ENCODE assay signal across 14 mouse cellular contexts in genomic region chr9:29202196-29202595, GRCm38 (mm10).
A peak's percentile ranks its signal among the peaks of the same experiment; 100 is the strongest.
DNase-seq lines count a peak whose midpoint lies in the region; ATAC-seq lines count a peak whose summit lies in the region.
"Had no signal": no experiment of that assay in that cellular context is flagged by ENCODE, and none has a peak within 500 bp of the region (broad histone marks: within the 10 kb centered on the region; RNA-seq: fewer than 3 reads in every experiment).

No protein-coding gene starts in this region.

- peaks cover 30% of the 10 kb centered on the region for H3K4me1 ChIP-seq in heart, embryonic 10.5 days
- peaks cover 10% of the 10 kb centered on the region; the same call in 1 of the 2 replicates for H3K4me1 ChIP-seq in midbrain, embryonic 14.5 days (ENCODE audit: control insufficient read depth, insufficient read depth, low read length)
- peaks cover 21% of the 10 kb centered on the region for H3K4me1 ChIP-seq in midbrain, embryonic 15.5 days
- H3K4me1 ChIP-seq: embryonic facial prominence, embryonic 15.5 days had no signal

- H3K9me3 ChIP-seq in heart, embryonic 10.5 days: no peaks in the 10 kb centered on the region
- no peaks in the 10 kb centered on the region for H3K9me3 ChIP-seq in midbrain, embryonic 14.5 days (ENCODE audit: control insufficient read depth, low read length)
- H3K9me3 ChIP-seq in midbrain, embryonic 15.5 days: no peaks in the 10 kb centered on the region
- H3K9me3 ChIP-seq: embryonic facial prominence, embryonic 15.5 days; limb, embryonic 12.5 days had no signal

- ATAC-seq in midbrain, embryonic 14.5 days (ENCODE audit: low FRiP score, low TSS enrichment): no peak
- no peak for ATAC-seq in midbrain, embryonic 15.5 days (replicated peaks)
- ATAC-seq: activated CD4-positive, CD25-positive, alpha-beta regulatory T cell, adult 4 months; lung, postnatal 0 days had no signal

- WGBS in heart, embryonic 10.5 days: 36% methylated on average over 2 of the region's 2 CpGs
- WGBS in midbrain, embryonic 14.5 days: 28% methylated on average over 2 of the region's 2 CpGs
- 21% methylated on average over 2 of the region's 2 CpGs for WGBS in midbrain, embryonic 15.5 days

- no peaks in the 10 kb centered on the region for H3K27me3 ChIP-seq in heart, embryonic 10.5 days (ENCODE audit: insufficient read depth, poor library complexity, severe bottlenecking)
- H3K27me3 ChIP-seq in midbrain, embryonic 14.5 days (ENCODE audit: control insufficient read depth, insufficient read depth, low read length): no peaks in the 10 kb centered on the region
- no peaks in the 10 kb centered on the region for H3K27me3 ChIP-seq in midbrain, embryonic 15.5 days (replicated peaks)
- H3K27me3 ChIP-seq: embryonic facial prominence, embryonic 15.5 days had no signal

- no peak overlapping the region for H3K4me2 ChIP-seq in midbrain, embryonic 14.5 days (ENCODE audit: low read length)
- H3K4me2 ChIP-seq in midbrain, embryonic 15.5 days: no peak overlapping the region
- H3K4me2 ChIP-seq: embryonic facial prominence, embryonic 15.5 days had no signal

- no peak overlapping the region for H3K9ac ChIP-seq in midbrain, embryonic 14.5 days (replicated peaks; ENCODE audit: low read length)
- H3K9ac ChIP-seq in midbrain, embryonic 15.5 days: no peak overlapping the region
- H3K9ac ChIP-seq: embryonic facial prominence, embryonic 15.5 days; limb, embryonic 12.5 days had no signal

- no peak overlapping the region for H3K4me3 ChIP-seq in heart, embryonic 10.5 days
- no peak overlapping the region for H3K4me3 ChIP-seq in midbrain, embryonic 14.5 days (replicated peaks; ENCODE audit: low read depth, low read length)
- no peak overlapping the region for H3K4me3 ChIP-seq in midbrain, embryonic 15.5 days
- H3K4me3 ChIP-seq: embryonic facial prominence, embryonic 15.5 days; limb, embryonic 12.5 days had no signal

- DNase-seq in adrenal gland, postnatal 10 days: peak; percentile 18
- DNase-seq in adrenal gland, postnatal 14 days: no peak
- DNase-seq in heart, embryonic 10.5 days (ENCODE audit: low spot score): no peak
- DNase-seq in heart, adult 8-10 months (ENCODE audit: low spot score): no peak
- peak; percentile 60 for DNase-seq in midbrain, embryonic 14.5 days
- peak; percentile 59 to 61 for DNase-seq in right cerebral cortex, postnatal 10 days (ENCODE audit: low spot score in 2 of 2)
- no peak for DNase-seq in embryo, embryonic 10.5 days (ENCODE audit: low spot score)
- DNase-seq: thymus, postnatal 14 days had no signal

- H3K27ac ChIP-seq in heart, embryonic 10.5 days: 0 out of 2 replicates have a peak overlapping the region, but pooled peaks have one; percentile 29
- no peak overlapping the region for H3K27ac ChIP-seq in midbrain, embryonic 14.5 days (replicated peaks; ENCODE audit: low read depth, low read length)
- no peak overlapping the region for H3K27ac ChIP-seq in midbrain, embryonic 15.5 days
- H3K27ac ChIP-seq: embryonic facial prominence, embryonic 15.5 days; limb, embryonic 12.5 days had no signal

- no peaks in the 10 kb centered on the region for H3K36me3 ChIP-seq in heart, embryonic 10.5 days
- no peaks in the 10 kb centered on the region for H3K36me3 ChIP-seq in midbrain, embryonic 14.5 days (ENCODE audit: control insufficient read depth, insufficient read depth, low read length)
- H3K36me3 ChIP-seq in midbrain, embryonic 15.5 days (replicated peaks): no peaks in the 10 kb centered on the region
- H3K36me3 ChIP-seq: embryonic facial prominence, embryonic 15.5 days; G1E; limb, embryonic 12.5 days had no signal

Comparison
In these comparisons a context has a peak if more than half of its experiments do, and no peak if none do; other contexts are left out.
1. DNase-seq: peak in adrenal gland, postnatal 10 days (single experiment), midbrain, embryonic 14.5 days (single experiment) and right cerebral cortex, postnatal 10 days (2 of 2); none in adrenal gland, postnatal 14 days (single experiment), heart, embryonic 10.5 days (single experiment), heart, adult 8-10 months (single experiment) and embryo, embryonic 10.5 days (single experiment).